Mouse (Mus musculus) thymus, adult 2 months (tissue): ENCODE measurements around the gene Ankrd33. TPM values are rescaled to one million over a fixed set of nuclear protein-coding genes. Genes with fewer than 3 reads are reported as not detected.

Experiments
- DNase-seq: peaks from one replicate; pipeline ENCODE4 v3.0.0; 2021
- H3K27ac ChIP-seq: fragments of 200-500 bp; 2 replicates; pipeline ENCODE4 v1.5.1; 2012; ENCODE audit warnings: low read length, control low read depth; ENCODE audit not compliant: control insufficient read depth, insufficient read depth
- H3K27me3 ChIP-seq: fragments of 200-500 bp; 2 replicates; pipeline ENCODE4 v1.6.1; 2012; ENCODE audit warnings: mild to moderate bottlenecking, low read length, moderate library complexity, mixed read lengths; ENCODE audit not compliant: control insufficient read depth, insufficient read depth
- H3K36me3 ChIP-seq: fragments of 200-500 bp; 2 replicates; pipeline ENCODE4 v1.6.1; 2012; ENCODE audit warnings: mild to moderate bottlenecking, low read length, moderate library complexity; ENCODE audit not compliant: control insufficient read depth, insufficient read depth
- H3K4me1 ChIP-seq: fragments of 200-500 bp; replicated peaks from 2 replicates; pipeline ENCODE4 v1.6.1; 2012; ENCODE audit warnings: low read length; ENCODE audit not compliant: control insufficient read depth, insufficient read depth
- H3K4me3 ChIP-seq: fragments of 200-500 bp; 2 replicates; pipeline ENCODE4 v1.5.1; 2012; ENCODE audit warnings: mild to moderate bottlenecking, low read length, control low read depth, moderate library complexity; ENCODE audit not compliant: control insufficient read depth, insufficient read depth
- CTCF ChIP-seq: fragments of 200-500 bp; IDR thresholded peaks from 2 replicates; pipeline ENCODE4 v1.5.1; 2012; ENCODE audit warnings: mild to moderate bottlenecking, control low read depth, low read length, moderate library complexity, borderline replicate concordance; ENCODE audit not compliant: control insufficient read depth, poor library complexity, insufficient read depth; ENCODE audit errors: extremely low read depth
- POLR2A ChIP-seq: fragments of 200-500 bp; IDR thresholded peaks from 2 replicates; pipeline ENCODE4 v1.6.1; 2012; ENCODE audit warnings: mild to moderate bottlenecking, low read length, control low read depth, moderate library complexity; ENCODE audit not compliant: control insufficient read depth, poor library complexity, insufficient read depth; ENCODE audit errors: extremely low read depth
- WGBS: fragments of 180-500 bp; shearing (Covaris S2); methylation state at CpG from one replicate; pipeline ENCODE4 v1.1.7; 2018; 5-methylcytosine and 5-hydroxymethylcytosine counted together
- polyA plus RNA-seq: library from polyadenylated mRNA; depleted of rRNA; stranded (reverse); fragments of >200 nt; gene quantifications from 2 replicates; pipeline ENCODE4 v1.2.3, GENCODE M21; 2012

Gene Ankrd33
- polyA plus RNA-seq, 1 experiment: not detected

DNA sequence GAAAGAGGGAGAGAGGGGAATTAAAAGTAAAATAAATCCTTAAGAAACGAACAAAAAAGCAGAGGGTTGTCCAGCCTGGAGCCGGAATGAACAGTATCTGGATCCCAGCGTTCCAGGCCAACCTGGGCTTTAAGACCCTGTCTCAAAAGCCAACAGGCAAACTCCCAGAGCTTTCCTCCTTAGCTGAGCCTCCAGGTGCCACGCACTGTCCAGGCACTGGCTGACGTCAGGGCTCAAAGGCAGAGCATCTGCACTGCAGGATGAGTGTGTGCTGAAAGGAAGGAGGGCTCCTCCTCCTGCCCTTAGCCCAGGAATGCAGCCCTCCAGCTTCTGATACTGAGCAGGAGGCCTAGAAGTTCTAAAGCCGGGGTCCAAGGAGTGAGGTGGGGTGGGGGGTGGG, 21.6 kb upstream of the Ankrd33 start:
- whole genome bisulfite sequencing: 93% methylated on average over 6 of the region's 6 CpGs
- DNase-seq: no peak
- Histone ChIP-seq H3K27ac (no peak overlapping the region), H3K4me3 (no peak overlapping the region), H3K36me3 (no peaks in the 10 kb centered on the region), H3K27me3 (peaks cover 2% of the 10 kb centered on the region; the same call in 1 of the 2 replicates), H3K4me1 (no peaks in the 10 kb centered on the region)
- TF ChIP-seq CTCF (no peak), POLR2A (no peak)

DNA sequence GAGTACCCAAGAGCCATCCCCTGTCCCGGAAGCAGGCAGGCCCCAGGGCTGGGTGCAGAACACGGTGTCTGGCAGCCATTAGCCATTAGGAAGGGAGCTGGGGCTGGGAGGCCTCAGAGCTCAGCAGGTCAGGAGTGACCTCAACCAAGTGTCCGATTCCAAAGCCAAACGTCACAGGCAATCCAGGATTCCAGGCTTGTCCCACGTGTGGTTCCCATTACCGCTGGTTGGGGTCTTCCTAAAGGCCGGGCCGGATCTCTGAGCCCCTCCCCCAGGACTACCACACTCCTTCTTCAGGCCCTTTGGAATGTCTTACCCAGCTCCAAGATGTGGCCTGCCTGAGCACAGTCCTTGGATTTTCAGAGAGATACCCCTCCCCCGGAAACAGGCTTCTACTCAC, 20.6 kb upstream of the Ankrd33 start:
- DNase-seq: no peak
- peaks cover 2% of the 10 kb centered on the region; the same call in 1 of the 2 replicates for H3K27me3 ChIP-seq
- no peaks in the 10 kb centered on the region for H3K4me1 ChIP-seq
- no peak overlapping the region for H3K4me3 ChIP-seq
- no peak overlapping the region for H3K27ac ChIP-seq
- TF ChIP-seq CTCF (no peak), POLR2A (no peak)
- 93% methylated on average over 9 of the region's 9 CpGs for WGBS
- no peaks in the 10 kb centered on the region for H3K36me3 ChIP-seq

DNA sequence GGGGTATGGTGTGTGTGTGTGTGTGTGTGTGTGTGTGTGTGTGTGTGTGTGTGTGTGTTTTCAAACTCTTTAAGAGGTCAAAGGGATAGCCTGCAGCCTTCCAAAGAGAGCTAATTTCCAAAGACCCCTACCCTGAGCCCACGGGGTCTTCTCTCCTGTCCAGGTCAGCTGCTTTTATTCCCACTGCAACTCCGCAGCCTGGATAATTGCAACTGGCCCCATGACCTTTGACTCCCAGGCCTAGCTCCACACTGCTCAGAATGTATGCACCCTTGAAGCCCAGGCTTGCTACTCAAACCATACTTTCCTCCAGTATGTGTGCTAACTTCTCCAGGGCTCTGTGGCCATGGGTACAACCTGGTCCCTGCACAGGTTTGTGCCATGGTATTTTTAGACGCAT, 20.2 kb upstream of the Ankrd33 start:
- DNase-seq: no peak
- Histone ChIP-seq H3K4me3 (no peak overlapping the region), H3K27ac (no peak overlapping the region), H3K36me3 (no peaks in the 10 kb centered on the region), H3K27me3 (peaks cover 2% of the 10 kb centered on the region; the same call in 1 of the 2 replicates), H3K4me1 (no peaks in the 10 kb centered on the region)
- over 99% methylated on average over 3 of the region's 3 CpGs for WGBS
- TF ChIP-seq CTCF (no peak), POLR2A (no peak)

DNA sequence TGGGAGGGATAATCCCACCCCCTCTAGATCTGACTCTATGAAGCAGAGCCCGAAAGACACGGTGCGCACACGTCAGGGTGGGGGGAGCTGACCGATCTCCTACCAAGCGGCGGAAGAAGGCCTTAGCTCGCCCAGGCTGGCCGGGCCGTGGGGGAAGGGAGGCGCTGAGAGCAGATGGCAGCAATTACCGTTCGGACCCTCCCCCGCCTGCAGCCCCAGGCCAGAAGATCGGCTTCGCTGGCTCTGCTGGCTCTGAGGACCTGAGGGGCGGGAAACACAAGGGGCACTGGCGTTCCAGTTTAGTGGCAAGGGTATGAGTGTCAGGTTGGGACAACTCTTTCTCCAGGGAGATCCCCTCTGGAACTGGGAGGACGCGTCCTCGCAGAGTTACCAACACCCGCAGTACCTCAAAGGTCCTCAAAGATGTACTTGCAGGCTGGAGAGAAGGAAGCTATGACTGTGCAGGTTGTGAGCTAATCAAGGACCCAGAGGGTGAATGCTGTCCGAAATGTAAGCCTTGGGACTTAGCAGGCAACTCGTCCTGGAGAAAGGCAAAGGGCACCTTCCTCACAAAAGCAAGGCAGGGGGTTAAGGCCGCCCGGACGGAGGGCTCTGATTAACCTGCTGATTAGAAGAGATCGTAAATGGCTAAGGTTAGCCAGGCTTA, 17.4 kb upstream of the Ankrd33 start:
- H3K27ac ChIP-seq: no peak overlapping the region
- no peaks in the 10 kb centered on the region for H3K36me3 ChIP-seq
- H3K4me1 ChIP-seq: no peaks in the 10 kb centered on the region
- no peak for DNase-seq
- TF ChIP-seq CTCF (no peak), POLR2A (no peak)
- H3K4me3 ChIP-seq: no peak overlapping the region
- H3K27me3 ChIP-seq: peaks cover 2% of the 10 kb centered on the region; the same call in 1 of the 2 replicates
- WGBS: 22% methylated on average over 28 of the region's 28 CpGs

DNA sequence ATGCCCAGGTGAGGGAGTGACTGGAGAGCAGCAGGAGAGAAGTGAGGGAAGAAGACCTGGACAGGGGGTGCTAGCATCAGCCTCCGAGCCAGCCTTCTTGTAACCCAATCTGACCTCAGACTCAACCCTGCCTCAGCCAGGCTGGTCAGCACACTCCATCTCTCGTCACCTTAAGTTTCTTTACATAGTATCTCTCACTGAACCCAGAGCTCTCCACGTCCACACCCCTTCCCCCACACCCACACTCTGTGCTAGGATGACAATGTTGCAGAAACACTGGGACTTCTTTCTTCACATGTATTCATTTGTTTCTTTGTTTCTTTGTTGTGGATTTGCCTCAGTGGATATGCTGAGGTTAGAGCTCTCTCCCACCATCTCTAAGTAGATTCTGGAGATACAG, 14.6 kb upstream of the Ankrd33 start:
- TF ChIP-seq POLR2A: no peak
- no peak for TF ChIP-seq CTCF
- DNase-seq: no peak
- Histone ChIP-seq H3K27ac (no peak overlapping the region), H3K27me3 (peaks cover 2% of the 10 kb centered on the region; the same call in 1 of the 2 replicates), H3K4me1 (no peaks in the 10 kb centered on the region), H3K4me3 (no peak overlapping the region), H3K36me3 (no peaks in the 10 kb centered on the region)
- WGBS: 90% methylated on average over 3 of the region's 3 CpGs

DNA sequence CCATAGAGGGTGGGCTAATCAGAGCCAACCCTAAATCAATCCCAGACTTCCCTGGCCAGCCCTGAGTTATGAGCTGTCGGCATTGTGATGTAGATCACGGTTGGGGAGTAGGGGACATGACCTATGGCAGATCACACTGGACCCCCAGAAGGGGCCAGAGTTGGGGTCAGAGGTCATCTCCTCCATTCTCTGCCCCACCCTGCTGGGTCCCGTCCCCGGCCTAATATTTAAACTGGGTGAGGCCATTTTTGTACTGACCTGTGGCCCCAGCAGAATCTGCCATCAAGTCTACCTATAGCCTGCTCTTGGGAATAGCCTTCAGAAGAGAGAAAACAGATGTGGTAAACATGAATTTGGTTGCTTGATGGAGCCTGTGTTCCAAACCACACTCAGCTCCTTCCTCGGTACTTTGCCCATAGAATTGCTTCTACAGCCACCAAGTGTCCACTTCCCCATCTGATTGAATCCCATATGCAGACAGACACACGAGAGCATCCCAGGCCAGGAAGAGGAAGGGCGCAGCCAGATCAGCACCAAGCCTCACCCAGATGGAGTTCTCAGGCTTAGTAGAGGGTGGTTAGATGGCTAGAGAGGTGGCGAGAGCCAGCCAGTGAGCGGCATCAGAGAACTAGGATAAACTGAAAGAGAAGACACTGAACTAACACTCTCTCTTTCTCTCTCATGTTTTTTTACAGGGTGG, 11.8 kb upstream of the Ankrd33 start:
- Histone ChIP-seq H3K27ac (no peak overlapping the region), H3K36me3 (no peaks in the 10 kb centered on the region), H3K4me1 (no peaks in the 10 kb centered on the region), H3K4me3 (no peak overlapping the region), H3K27me3 (no peaks in the 10 kb centered on the region)
- WGBS: 88% methylated on average over 9 of the region's 9 CpGs
- DNase-seq: no peak
- TF ChIP-seq CTCF (no peak), POLR2A (no peak)
